Mouse (Mus musculus): Measurements from ENCODE around the gene Leng9.
"Not testable (repeated sequence)": the region's sequence is repeated elsewhere in the genome, so short reads cannot be mapped to it uniquely, and the experiment has no call there.

Gene Leng9

DNA sequence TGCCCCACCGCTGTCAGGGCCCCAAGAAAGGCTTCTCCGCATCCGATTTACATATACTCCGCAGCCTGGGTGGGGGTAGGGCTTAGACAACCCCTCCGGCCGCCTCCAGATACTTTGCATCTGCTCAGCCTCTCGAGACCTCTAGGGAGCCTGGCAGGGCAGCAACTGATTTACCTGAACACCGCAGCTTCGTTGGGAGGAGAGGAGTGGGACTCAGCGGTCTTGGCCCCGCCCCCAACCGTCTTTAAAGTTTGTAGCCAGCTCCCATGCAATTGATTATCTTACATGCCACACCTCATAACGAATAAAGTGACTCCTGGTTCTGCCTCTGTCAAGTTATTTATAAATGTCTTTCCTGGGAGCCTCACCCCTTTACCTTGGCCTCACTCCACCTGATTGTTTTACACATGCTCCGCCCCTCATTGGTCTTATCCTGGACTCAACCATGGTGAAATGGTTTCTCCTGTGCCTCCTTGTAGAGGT lies at the start of gene Leng9:
Gene Leng9, minus strand, starts transcription at position 316 of the 483 bp plus-strand sequence.
- DNase-seq (ENCODE audit: low read depth), result no peak

DNA sequence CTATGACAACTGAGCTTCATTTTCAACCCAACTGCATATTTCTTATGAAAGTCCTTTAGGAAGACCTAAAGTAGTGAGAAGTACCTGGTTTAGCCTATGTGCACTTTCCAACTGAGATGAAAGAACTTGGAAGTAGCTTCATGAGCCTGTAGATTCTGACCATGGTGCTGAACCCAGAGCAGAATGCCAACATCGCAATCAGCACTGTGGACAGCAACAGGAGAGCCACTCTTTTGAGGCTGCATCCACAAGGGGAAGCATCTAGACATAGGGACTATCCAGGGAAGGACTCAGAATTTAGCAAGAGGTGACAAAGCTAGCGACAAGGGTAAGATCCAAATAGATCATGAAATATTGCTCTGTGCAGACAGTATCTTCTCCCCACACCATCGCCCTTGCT lies 28.3 kb upstream of the Leng9 start:
- DNase-seq (ENCODE audit: low read depth), result peak; percentile 71

DNA sequence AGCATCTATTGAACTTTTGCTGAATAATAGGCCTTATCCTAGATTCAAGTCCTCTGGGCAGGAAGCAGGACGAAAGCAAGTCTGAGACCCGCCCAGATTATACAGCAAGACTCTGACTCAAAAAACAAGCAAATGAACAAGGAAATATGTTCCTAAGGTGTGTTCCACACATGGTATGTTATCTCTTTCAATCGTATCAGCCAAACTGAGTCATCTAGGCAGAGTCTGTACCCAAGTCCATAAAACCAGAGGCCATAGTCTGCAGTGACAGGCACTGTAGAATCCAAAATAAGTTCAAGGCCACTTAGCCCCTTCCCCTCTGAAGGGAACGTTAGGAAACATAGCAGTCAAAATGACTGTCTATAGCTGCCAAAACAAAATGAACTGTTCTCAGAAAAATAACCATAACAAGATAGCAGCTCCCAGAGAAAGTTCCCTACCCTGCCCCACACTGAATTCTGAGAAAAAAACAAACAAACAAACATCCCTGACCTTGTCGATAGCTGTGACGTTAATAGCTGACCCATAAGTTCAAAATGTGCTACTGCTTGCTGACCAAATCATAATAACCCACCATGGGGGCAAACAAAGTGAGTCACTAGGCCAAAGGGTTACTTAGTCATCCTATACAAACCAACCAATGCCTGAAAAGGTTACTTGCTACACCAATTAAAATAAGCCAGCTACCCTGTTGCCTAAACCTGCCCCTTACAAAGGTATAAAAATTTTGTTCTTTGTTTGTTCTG lies 20.2 kb upstream of the Leng9 start:
- DNase-seq (ENCODE audit: low read depth), result no peak

DNA sequence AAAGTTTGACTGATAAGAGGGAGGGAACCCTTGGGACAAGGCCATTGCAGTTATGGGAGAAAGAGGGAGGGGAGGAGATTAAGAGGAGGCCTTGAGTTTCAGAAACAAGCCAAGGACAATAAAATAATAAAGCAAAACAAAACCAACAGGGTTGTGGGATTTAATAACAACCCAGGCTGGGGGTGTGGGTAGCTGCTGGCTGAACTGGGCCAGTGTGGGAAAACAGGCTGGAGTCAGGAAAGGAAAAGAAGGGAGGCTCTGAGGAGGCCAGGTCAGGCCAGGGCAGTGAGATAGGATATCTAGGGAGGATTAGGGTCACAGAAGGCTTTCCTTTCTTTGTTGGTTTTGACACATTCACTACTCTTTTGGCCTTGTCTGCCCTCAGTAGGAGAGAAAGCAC lies 16.9 kb upstream of the Leng9 start:
- no peak for DNase-seq (ENCODE audit: low read depth)

- DNase-seq (ENCODE audit: low read depth), result no peak
Measured at GRCm38 (mm10) chr7:4165286-4165685, 15.1 kb upstream of the Leng9 start.

DNA sequence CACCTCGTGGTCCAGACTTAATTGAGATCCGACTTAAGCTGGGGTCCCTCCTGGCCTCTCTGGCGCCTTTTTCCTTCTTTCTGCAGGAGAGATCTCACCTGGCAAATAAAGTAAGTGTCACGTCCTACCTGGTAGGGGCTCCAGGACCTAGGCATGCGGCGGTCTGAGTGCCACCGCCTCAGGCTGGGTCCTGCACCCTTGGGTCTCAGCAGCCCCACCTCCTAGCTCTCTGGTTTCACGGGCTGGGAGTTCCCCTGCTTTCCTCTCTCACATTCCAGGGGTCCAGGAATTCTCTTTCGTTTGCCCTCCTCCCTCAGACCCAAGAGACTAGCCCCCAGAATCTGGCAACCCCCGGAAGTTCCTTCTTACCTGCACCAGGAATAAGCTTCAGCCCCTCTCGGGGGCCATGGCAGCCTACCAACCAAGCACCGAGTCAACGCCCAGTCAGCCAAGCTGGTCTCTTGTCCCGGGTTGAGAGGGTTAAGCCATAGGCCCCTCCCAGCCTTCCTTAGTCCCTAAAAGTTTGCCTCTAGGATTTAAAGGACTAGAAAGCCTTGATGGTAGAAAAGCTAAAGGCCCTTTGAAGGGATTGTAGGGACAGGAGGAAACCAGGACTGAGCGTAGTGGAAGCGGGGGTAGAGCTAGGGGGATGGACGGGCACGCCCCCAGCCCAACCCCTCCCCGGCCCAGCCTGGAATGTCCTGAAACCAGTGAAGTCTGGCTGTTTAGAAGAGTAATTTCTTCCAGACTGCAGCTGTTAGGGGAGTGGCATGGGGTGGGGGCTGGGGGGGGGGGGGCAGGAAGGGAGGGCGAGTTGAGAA lies 14.1 kb upstream of the Leng9 start, which contains the start of gene Cdc42ep5:
Gene Cdc42ep5, minus strand, starts transcription at position 771 of the 821 bp plus-strand sequence.
- DNase-seq (ENCODE audit: low read depth), result no peak

- no peak for DNase-seq (ENCODE audit: low read depth)
Measured at GRCm38 (mm10) chr7:4163571-4164072, 13.4 kb upstream of the Leng9 start.

DNA sequence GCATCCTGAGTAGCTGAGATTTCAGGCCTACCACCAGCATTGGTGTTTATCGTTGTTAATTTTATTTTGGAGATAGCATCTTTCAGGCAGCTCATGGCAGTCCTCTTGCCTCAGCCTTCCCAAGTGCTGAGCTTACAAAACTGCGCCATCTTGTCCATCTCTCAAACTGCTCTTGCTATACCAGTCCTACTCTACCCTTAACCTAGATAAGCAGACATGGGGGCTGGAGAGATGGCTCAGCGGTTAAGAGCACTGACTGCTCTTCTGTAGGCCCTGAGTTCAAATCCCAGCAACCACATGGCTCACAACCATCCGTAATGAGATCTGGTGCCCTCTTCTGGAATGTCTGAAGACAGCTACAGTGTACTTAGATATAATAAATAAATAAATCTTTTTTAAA lies 11.4 kb upstream of the Leng9 start:
- not testable (repeated sequence) for DNase-seq (ENCODE audit: low read depth)

GRCm38 (mm10) chr7:4154976-4155375 lies 4.8 kb upstream of the Leng9 start:
- no peak for DNase-seq (ENCODE audit: low read depth)

DNA sequence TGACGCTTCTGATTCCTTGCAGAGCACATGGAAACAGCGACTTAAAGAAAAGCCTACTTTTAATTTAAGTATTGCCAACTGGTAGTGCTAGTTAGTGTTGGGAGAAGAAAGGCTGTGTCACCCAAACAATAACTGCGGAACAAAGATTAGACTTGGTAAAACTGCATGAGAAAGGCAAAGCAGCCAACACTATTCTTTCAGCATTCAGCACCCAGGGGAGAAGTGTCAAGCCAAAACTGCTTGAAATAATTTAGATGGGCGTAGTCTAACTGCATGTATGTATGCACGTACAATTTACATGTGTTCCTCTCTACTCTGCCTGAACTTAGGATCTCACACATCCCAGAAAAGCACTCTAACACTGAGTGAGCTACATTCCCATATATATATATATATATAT lies 4.2 kb upstream of the Leng9 start:
- no peak for DNase-seq (ENCODE audit: low read depth)

GRCm38 (mm10) chr7:4151241-4151640 lies 1.1 kb upstream of the Leng9 start:
- DNase-seq (ENCODE audit: low read depth), result no peak

- DNase-seq (ENCODE audit: low read depth), result no peak
Measured at GRCm38 (mm10) chr7:4150811-4151221, 642 bp upstream of the Leng9 start.

GRCm38 (mm10) chr7:4149209-4150054 lies 742 bp downstream of the Leng9 start:
- peak; percentile 89 for DNase-seq (ENCODE audit: low read depth)

DNA sequence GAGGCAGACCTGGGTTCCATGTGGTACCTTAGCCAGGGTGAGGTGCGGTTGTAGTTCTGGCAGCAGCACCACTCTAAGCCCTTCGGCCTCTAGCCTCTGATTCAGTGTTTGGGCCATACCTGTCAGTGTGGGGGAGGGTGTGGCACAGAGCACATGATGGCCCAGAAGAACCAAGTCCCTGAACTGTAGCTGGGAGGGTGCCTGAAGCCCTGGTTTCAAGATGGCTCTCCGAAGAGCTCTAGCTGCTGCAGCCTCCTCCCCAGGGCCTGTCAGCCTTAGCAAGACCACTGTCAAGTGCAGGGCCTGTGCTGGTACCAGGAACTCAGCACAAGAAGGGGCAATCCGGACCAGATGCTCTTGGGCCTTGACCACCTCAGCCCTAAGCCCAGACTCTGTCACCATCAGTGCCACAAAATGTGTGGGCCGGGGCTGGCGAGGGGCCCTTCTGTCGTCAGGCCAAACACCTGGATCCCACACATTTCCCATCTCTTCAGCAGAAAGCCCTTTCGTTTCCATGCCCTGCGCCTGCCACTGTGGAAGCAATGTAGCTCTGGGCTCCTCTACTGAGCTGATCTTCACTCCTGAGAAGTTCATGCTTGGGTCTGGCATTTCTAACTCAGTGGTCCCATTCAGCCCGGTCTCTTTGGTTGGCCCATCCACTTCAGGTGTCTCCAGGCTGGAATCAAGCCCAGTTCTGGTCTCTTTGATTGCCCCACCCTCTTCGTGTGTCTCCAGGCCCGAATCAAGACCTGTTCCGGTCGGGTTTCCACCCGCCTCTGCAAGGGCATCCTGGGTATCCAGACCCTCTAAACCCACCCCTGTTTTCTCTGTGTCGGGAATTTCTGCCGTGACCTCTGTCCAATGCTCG lies 1.6 kb downstream of the Leng9 start:
- DNase-seq (ENCODE audit: low read depth), result no peak

GRCm38 (mm10) chr7:4147836-4148235 lies 2.3 kb downstream of the Leng9 start:
- no peak for DNase-seq (ENCODE audit: low read depth)

GRCm38 (mm10) chr7:4147371-4147770 lies 2.8 kb downstream of the Leng9 start:
- DNase-seq (ENCODE audit: low read depth), result no peak

DNA sequence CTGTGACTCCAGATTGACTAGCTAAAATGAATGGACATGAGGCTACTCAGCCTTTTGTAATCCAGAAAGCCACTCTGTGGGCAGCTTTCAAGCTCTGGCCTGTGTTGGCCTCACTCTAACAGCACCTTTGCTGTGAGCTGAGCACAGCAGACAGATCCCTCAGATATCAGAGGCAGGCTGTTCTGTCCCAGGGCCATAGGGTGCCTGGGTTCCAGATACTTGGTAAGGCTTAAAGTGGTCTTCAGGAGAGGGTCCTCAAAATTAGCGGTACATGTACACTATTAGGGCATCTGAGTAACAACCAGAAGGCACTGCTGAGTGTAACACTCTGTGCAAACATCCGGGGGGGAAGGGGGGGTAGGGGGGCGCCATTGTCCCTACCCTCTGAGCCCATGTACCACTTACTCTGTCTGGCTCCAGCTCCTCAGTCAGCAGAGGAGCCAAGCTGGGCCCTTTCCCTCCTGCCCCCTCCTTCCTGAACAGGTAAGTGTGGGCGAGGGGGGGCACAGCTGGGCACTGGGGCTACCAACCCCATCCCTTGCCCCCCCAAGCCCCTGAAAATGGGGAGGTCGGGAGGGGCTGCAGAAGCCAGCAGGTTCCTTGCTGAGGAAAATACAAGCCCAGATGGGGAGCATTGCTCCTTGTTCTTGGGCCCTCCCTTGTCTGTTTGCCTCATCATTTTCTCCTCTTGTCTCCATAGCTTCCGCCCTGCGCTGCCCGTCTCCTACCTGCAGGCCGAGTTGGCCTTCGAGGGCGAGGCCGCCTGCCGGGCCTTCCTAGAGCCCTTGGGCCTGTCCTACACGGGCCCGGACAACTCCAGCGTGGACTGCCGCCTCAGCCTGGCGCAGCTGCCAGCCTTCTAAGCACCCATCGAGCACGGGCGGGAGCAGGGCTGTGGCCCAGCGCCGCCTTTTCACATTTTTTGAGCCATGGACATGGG lies 3.7 kb downstream of the Leng9 start:
- DNase-seq (ENCODE audit: low read depth), result no peak

DNA sequence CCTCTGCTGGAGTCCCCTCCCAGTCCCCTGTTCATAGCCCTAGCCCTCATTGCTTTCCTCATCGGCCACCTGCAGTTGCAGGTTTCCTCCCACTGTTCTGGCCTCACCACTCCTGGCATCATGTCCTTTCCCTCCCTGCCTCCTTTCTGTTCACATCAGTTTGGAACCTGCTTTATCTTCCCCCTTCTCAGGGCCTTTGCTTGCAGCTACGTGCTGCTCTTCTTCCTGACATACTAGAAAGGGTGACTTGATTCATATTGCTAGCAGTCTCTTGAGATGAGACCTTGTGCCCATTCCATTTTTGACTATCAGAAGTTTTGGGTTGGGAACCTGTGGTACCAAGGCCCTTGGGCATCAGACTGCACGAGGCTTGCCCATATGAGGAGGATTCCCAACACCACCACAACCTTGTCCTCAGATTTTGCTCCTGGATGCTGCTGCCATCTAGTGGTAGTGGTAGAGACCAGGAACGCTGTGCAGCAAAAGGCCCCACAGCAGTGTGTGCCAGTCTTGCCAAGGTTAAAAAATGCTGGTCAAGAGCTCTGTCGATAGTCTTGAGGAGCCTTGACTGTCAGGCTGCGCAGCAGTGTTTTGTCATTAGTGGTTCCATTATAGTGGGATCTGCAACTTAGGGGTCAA lies 4.5 kb downstream of the Leng9 start:
- peak; percentile 68 for DNase-seq (ENCODE audit: low read depth)
